Mouse (Mus musculus) midbrain, embryonic 13.5 days (tissue): ENCODE measurements at regions not wholly inside any gene's neighbourhood (a gene's known extent, or its start where the extent isn't known, plus 50 kb on each side); places are given as distances from the start of the nearest gene placed in this dataset.

ENCODE experiments used
- ATAC-seq: fragments of 200-750 bp; cut with Nextera tagmentation; 2 replicates; pipeline ENCODE4 v1.8.0; 2017; ENCODE audit warnings: mild to moderate bottlenecking, moderate TSS enrichment, moderate library complexity
- H3K27ac ChIP-seq: fragments of 300-500 bp; sonication (generic); 2 replicates; pipeline ENCODE4 v1.5.1; 2015; ENCODE audit warnings: inconsistent platforms, mild to moderate bottlenecking, moderate library complexity
- H3K27me3 ChIP-seq: fragments of 300-500 bp; sonication (generic); 2 replicates; pipeline ENCODE4 v1.6.1; 2015; ENCODE audit warnings: mild to moderate bottlenecking, inconsistent platforms
- H3K36me3 ChIP-seq: fragments of 300-500 bp; sonication (generic); 2 replicates; pipeline ENCODE4 v1.6.1; 2015; ENCODE audit warnings: mild to moderate bottlenecking, inconsistent platforms
- H3K4me1 ChIP-seq: fragments of 300-500 bp; sonication (generic); replicated peaks from 2 replicates; pipeline ENCODE4 v1.6.1; 2015; ENCODE audit warnings: inconsistent platforms
- H3K4me2 ChIP-seq: fragments of 300-500 bp; sonication (generic); replicated peaks from 2 replicates; pipeline ENCODE4 v1.6.1; 2015; ENCODE audit warnings: moderate library complexity, mild to moderate bottlenecking, inconsistent platforms
- H3K4me3 ChIP-seq: fragments of 300-500 bp; sonication (generic); replicated peaks from 2 replicates; pipeline ENCODE4 v1.5.1; 2015; ENCODE audit warnings: mild to moderate bottlenecking, inconsistent platforms
- H3K9ac ChIP-seq: fragments of 300-500 bp; sonication (generic); replicated peaks from 2 replicates; pipeline ENCODE4 v1.6.1; 2015; ENCODE audit warnings: mild to moderate bottlenecking, inconsistent platforms
- H3K9me3 ChIP-seq: fragments of 300-500 bp; sonication (generic); 2 replicates; pipeline ENCODE4 v1.6.1; 2016; ENCODE audit warnings: mild to moderate bottlenecking, inconsistent platforms
- WGBS: fragments of 180-500 bp; shearing (Covaris S2); methylation state at CpG from one replicate; pipeline ENCODE4 v1.1.7; 2015; 5-methylcytosine and 5-hydroxymethylcytosine counted together

DNA sequence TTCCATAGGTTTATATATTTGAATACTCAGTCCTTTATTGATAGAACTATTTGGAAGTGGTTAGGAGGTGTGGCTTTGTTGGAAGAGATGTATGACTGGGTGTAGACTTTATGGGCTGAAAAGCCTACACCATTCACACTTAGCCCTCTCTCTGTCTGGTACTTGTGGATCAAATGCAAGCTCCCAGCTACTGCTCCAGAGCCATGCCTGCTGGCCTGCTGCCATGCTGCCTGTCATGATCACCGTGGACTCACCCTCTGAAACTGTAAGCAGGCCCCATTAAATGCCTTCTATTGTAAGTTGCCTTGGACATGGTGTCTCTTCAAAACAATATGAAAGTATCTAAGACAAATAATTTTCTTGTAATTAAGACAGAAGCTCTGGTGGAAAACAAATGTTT is 446.4 kb downstream of the Wdr20rt start:
- H3K4me3 ChIP-seq, result no peak overlapping the region
- H3K27ac ChIP-seq, result no peak overlapping the region
- 59% methylated on average over 1 of the region's 1 CpGs for WGBS
- H3K36me3 ChIP-seq, result no peaks in the 10 kb centered on the region
- no peaks in the 10 kb centered on the region for H3K9me3 ChIP-seq
- no peak overlapping the region for H3K4me2 ChIP-seq
- H3K9ac ChIP-seq, result no peak overlapping the region
- no peaks in the 10 kb centered on the region for H3K4me1 ChIP-seq
- no peak for ATAC-seq
- no peaks in the 10 kb centered on the region for H3K27me3 ChIP-seq

DNA sequence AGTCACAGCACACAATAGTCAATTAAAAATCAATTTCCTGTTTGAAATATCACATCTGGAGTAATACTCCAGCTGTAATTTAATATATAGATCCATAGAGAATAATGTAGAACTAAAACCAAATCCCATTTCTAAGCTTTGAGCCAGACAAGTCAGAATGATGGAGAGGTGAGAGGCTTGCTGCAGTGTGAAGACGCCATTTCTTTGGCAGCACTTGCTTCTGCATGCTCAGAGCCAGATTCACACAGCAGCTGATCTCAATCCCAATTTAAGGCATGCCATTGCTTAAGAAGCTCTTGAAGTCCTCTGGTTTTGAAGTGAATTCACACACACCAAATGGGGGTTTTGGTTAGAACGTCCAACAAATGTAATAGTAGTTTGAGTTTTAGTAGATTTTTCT is 447.9 kb downstream of the Wdr20rt start:
- Histone ChIP-seq H3K4me3 (no peak overlapping the region), H3K4me2 (no peak overlapping the region), H3K9me3 (no peaks in the 10 kb centered on the region), H3K27me3 (no peaks in the 10 kb centered on the region), H3K27ac (no peak overlapping the region), H3K36me3 (no peaks in the 10 kb centered on the region), H3K4me1 (no peaks in the 10 kb centered on the region), H3K9ac (no peak overlapping the region)
- WGBS, result 93% methylated on average over 2 of the region's 2 CpGs
- ATAC-seq, result no peak

DNA sequence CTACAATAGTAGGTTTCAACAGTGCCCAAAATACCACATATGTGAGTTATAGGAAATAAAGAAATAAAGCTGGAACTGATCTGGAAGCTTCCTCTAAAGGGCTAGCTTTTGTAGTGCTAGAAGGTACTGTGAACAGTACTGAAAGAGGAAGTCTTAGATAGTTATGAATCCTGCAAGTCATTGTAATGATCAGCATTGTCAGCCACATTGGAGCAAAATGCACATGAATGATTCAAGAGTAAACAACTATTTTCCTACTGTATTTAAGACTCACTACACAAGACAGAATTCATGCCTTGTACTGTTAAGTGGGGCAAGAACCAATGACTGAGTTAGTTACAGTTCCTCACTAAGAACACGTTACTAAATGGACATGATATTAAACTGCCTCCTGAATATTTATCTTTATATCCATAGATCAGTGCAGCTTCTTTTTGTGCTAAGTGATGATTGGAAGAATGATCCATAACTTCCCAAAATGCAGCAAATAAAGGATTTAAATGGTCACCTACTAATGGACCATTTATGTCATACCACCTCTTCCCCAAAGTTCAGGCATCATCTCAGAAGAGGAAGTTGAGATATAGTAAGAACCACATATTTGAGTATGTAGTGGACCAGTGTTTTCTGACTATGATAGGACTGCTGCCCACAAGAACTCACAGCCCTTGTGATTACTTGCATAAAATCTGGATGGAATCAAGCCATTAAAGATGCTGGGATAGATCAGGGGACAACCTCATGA is 449.8 kb downstream of the Wdr20rt start:
- H3K4me3 ChIP-seq, result no peak overlapping the region
- no peak overlapping the region for H3K4me2 ChIP-seq
- no peaks in the 10 kb centered on the region for H3K27me3 ChIP-seq
- 84% methylated on average over 1 of the region's 1 CpGs for WGBS
- H3K4me1 ChIP-seq, result no peaks in the 10 kb centered on the region
- H3K9me3 ChIP-seq, result no peaks in the 10 kb centered on the region
- no peaks in the 10 kb centered on the region for H3K36me3 ChIP-seq
- no peak overlapping the region for H3K27ac ChIP-seq
- ATAC-seq, result no peak
- no peak overlapping the region for H3K9ac ChIP-seq

DNA sequence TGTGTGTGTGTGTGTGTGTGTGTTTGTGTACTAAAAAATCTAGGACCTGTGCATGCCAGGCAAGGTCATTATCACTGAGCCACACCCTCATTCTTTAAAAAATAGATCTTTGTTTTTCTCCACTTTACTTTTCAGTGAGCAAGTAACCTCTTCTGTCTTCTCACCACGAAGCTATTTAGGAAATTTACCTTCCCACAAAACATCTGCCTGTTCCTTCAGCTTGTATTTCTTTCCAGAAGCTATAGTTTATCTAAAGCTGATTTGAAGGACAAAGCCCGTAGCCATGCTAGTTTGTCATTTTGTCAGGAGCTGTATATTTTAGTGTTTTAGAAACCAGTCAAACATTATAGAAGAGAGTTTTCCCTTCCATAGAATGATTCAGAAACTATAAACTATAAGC is 455.0 kb downstream of the Wdr20rt start:
- WGBS, result 78% methylated on average over 2 of the region's 2 CpGs
- Histone ChIP-seq H3K36me3 (no peaks in the 10 kb centered on the region), H3K9me3 (no peaks in the 10 kb centered on the region), H3K4me2 (no peak overlapping the region), H3K27me3 (no peaks in the 10 kb centered on the region), H3K9ac (no peak overlapping the region), H3K4me1 (no peaks in the 10 kb centered on the region), H3K4me3 (no peak overlapping the region), H3K27ac (no peak overlapping the region)
- no peak for ATAC-seq

DNA sequence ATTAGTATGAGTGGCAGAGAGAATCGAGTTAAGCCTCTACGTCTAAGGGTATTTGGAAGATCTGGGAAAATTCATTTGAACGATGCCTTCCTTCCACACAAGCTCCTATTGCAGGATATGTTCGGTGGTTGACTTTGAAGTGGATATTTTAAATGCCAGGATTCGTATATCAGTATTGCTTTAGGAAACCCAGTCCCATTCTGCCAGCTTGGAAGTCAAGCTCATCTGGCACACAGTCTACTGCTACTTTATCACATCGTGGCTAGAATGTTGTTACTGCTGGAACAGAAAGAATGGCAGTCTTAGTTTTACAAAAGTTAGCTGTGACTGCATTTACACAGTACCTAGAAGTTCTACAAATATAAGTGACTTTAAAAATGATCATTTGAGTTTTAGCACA is 456.5 kb downstream of the Wdr20rt start:
- Histone ChIP-seq H3K9ac (no peak overlapping the region), H3K9me3 (no peaks in the 10 kb centered on the region), H3K27ac (no peak overlapping the region), H3K4me2 (no peak overlapping the region), H3K4me1 (no peaks in the 10 kb centered on the region), H3K27me3 (no peaks in the 10 kb centered on the region), H3K36me3 (no peaks in the 10 kb centered on the region), H3K4me3 (no peak overlapping the region)
- WGBS, result 96% methylated on average over 6 of the region's 6 CpGs
- no peak for ATAC-seq

DNA sequence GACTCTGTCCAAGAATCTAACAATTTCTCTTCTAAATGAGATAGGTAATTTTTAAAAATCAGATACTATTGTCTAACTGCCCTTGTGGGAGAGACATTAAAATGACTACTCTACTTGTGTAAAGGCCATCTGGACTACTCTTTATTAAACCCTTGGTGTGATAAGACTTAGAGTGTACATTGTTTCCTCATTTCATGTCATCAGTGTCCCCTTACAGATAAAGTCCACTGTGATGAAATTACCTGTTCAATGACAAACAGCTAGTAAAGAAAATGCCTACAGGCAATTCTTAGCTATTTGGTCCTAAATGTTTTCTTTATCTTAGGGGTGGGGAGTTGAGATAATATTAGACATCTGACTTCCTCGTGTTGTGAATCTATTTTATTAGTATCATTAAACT is 479.7 kb downstream of the Wdr20rt start:
- Histone ChIP-seq H3K4me1 (no peaks in the 10 kb centered on the region), H3K9ac (no peak overlapping the region), H3K9me3 (no peaks in the 10 kb centered on the region), H3K27ac (no peak overlapping the region), H3K4me2 (no peak overlapping the region), H3K4me3 (no peak overlapping the region), H3K36me3 (no peaks in the 10 kb centered on the region), H3K27me3 (no peaks in the 10 kb centered on the region)
- WGBS, result 66% methylated on average over 1 of the region's 1 CpGs
- no peak for ATAC-seq

DNA sequence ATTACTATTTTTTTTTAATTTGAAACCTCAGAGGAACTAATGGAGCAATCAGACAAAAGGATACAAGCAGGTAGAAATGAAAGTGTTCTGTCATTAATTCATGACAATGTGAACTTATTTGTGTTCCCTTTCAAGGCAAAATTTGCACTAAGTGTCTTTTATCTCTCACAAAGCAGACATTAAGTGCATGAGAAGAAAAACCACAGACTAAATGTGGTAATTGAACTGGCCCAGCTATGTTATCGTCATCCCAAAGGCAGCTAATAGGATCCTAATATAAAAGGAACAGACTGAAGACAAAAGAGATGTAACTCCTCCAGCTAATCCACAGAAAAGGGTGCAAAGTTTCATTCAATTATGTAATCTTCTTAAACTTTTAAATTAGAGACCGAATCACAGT is 487.0 kb downstream of the Wdr20rt start:
- H3K4me1 ChIP-seq, result no peaks in the 10 kb centered on the region
- H3K9me3 ChIP-seq, result no peaks in the 10 kb centered on the region
- WGBS, result 26% methylated on average over 2 of the region's 2 CpGs
- H3K4me2 ChIP-seq, result no peak overlapping the region
- no peak for ATAC-seq
- peaks cover 10% of the 10 kb centered on the region for H3K27me3 ChIP-seq
- H3K36me3 ChIP-seq, result no peaks in the 10 kb centered on the region
- H3K27ac ChIP-seq, result no peak overlapping the region
- H3K4me3 ChIP-seq, result no peak overlapping the region
- H3K9ac ChIP-seq, result no peak overlapping the region
